Mouse (Mus musculus): ENCODE measurements around the gene Nrxn3.

- TF ChIP-seq POLR2A (IDR thresholded peaks at IDR 0.05; ENCODE audit: insufficient read length, low read depth) = no peak
- no peak for TF ChIP-seq USF1 (IDR thresholded peaks at IDR 0.05; ENCODE audit: low read depth)
- TF ChIP-seq TCF12 (IDR thresholded peaks at IDR 0.05; ENCODE audit: insufficient read depth, poor library complexity, severe bottlenecking) = no peak
- TF ChIP-seq POLR2AphosphoS2 (IDR thresholded peaks at IDR 0.05; ENCODE audit: insufficient read length, low read depth) = no peak
- TF ChIP-seq CEBPB (IDR thresholded peaks at IDR 0.05; ENCODE audit: insufficient read depth, poor library complexity, severe bottlenecking) = no peak
- no peak for TF ChIP-seq MYOD1 (IDR thresholded peaks at IDR 0.05; ENCODE audit: control insufficient read depth in 1 of 3, insufficient read length in 2 of 3, low read depth in 2 of 3)
- TF ChIP-seq E2F4 (IDR thresholded peaks at IDR 0.05; ENCODE audit: insufficient read depth) = no peak
- TF ChIP-seq MAX (IDR thresholded peaks at IDR 0.05; ENCODE audit: low read depth) = no peak
- TF ChIP-seq MYOG (IDR thresholded peaks at IDR 0.05; ENCODE audit: control insufficient read depth in 1 of 3, insufficient read depth in 1 of 3, insufficient read length in 2 of 3, low read depth in 2 of 3) = no peak
- no peak for TF ChIP-seq REST (IDR thresholded peaks at IDR 0.05; ENCODE audit: insufficient read depth, insufficient read length)
- TF ChIP-seq SRF (IDR thresholded peaks at IDR 0.05; ENCODE audit: control insufficient read depth, insufficient read length, low read depth) = no peak
Observed at GRCm38 (mm10) chr12:89134774-89135307, 412.2 kb downstream of the Nrxn3 start.
